Mouse (Mus musculus) forebrain, embryonic 11.5 days (tissue): ENCODE results near the gene Trnau1ap. TPM values are rescaled to one million over a fixed set of nuclear protein-coding genes. Genes with fewer than 3 reads are reported as not detected.

Source experiments
- ATAC-seq: fragments of 200-750 bp; cut with Nextera tagmentation; replicated peaks from 2 replicates; pipeline ENCODE4 v1.8.0; 2017; ENCODE audit warnings: moderate TSS enrichment; ENCODE audit not compliant: low FRiP score
- DNase-seq: peaks from one replicate; pipeline ENCODE4 v3.0.0-alpha.2; 2017; ENCODE audit warnings: low spot score
- H3K27ac ChIP-seq: fragments of 300-500 bp; sonication (generic); 2 replicates; pipeline ENCODE4 v1.5.1; 2014; ENCODE audit warnings: low read depth, low read length
- H3K27me3 ChIP-seq: fragments of 300-500 bp; sonication (generic); 2 replicates; pipeline ENCODE4 v1.6.1; 2014; ENCODE audit warnings: mild to moderate bottlenecking, low read length, mixed read lengths; ENCODE audit not compliant: control insufficient read depth, insufficient read depth
- H3K36me3 ChIP-seq: fragments of 300-500 bp; sonication (generic); 2 replicates; pipeline ENCODE4 v1.6.1; 2014; ENCODE audit warnings: mild to moderate bottlenecking, low read length, moderate library complexity, mixed read lengths; ENCODE audit not compliant: control insufficient read depth, insufficient read depth
- H3K4me1 ChIP-seq: fragments of 300-500 bp; sonication (generic); replicated peaks from 2 replicates; pipeline ENCODE4 v1.6.1; 2014; ENCODE audit warnings: low read length, mixed read lengths; ENCODE audit not compliant: control insufficient read depth, insufficient read depth
- H3K4me2 ChIP-seq: fragments of 300-500 bp; sonication (generic); 2 replicates; pipeline ENCODE4 v1.6.1; 2014; ENCODE audit warnings: low read depth, mild to moderate bottlenecking, low read length, moderate library complexity, mixed read lengths; ENCODE audit not compliant: severe bottlenecking
- H3K4me3 ChIP-seq: fragments of 300-500 bp; sonication (generic); 2 replicates; pipeline ENCODE4 v1.5.1; 2014; ENCODE audit warnings: low read depth, low read length
- H3K9ac ChIP-seq: fragments of 300-500 bp; sonication (generic); 2 replicates; pipeline ENCODE4 v1.6.1; 2014; ENCODE audit warnings: low read length
- H3K9me3 ChIP-seq: fragments of 300-500 bp; sonication (generic); 2 replicates; pipeline ENCODE4 v1.6.1; 2016; ENCODE audit warnings: low read length, mixed read lengths; ENCODE audit not compliant: control insufficient read depth
- WGBS: fragments of 180-500 bp; shearing (Covaris S2); extraction: QIAGEN DNeasy Blood & Tissue Kit; methylation state at CpG from one replicate; pipeline ENCODE4 v1.1.7; 2014; 5-methylcytosine and 5-hydroxymethylcytosine counted together
- polyA plus RNA-seq: library from polyadenylated mRNA; unstranded; fragments of >200 nt; fragmentation: Nextera tagmentation; extraction: Ambion mirVana; gene quantifications from 2 replicates; pipeline ENCODE4 v1.2.1, GENCODE M21; 2014

Gene Trnau1ap
- polyA plus RNA-seq, 1 experiment from 2014 or later: 88.9 TPM

DNA sequence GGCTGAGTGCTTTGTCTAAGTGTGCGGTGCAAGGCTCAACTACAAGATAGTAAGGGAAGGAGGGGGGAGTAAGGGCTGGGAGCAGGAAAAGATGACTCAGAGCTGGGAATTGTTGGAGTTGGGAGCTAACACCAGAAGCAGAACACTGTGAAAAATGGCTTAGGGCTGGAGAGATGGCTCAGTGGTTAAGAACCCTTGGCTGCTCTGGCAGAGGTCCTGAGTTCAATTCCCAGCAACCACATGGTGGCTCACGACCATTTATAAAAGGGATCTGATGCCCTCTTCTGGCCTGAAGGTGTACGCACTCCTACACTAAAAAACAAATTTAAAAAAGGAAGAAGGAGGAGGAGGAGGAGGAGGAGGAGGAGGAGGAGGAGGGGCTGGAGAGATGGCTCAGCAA, 17.3 kb upstream of the Trnau1ap start:
- H3K9me3 ChIP-seq: no peaks in the 10 kb centered on the region
- no peak overlapping the region for H3K4me3 ChIP-seq
- WGBS: 60% methylated on average over 3 of the region's 3 CpGs
- DNase-seq (no peak), ATAC-seq (no peak)
- no peaks in the 10 kb centered on the region for H3K27me3 ChIP-seq
- H3K4me1 ChIP-seq: peaks cover 2% of the 10 kb centered on the region; the same call in 1 of the 2 replicates
- H3K9ac ChIP-seq: no peak overlapping the region
- no peak overlapping the region for H3K4me2 ChIP-seq
- peaks cover 4% of the 10 kb centered on the region; the same call in 1 of the 2 replicates for H3K36me3 ChIP-seq
- H3K27ac ChIP-seq: no peak overlapping the region

DNA sequence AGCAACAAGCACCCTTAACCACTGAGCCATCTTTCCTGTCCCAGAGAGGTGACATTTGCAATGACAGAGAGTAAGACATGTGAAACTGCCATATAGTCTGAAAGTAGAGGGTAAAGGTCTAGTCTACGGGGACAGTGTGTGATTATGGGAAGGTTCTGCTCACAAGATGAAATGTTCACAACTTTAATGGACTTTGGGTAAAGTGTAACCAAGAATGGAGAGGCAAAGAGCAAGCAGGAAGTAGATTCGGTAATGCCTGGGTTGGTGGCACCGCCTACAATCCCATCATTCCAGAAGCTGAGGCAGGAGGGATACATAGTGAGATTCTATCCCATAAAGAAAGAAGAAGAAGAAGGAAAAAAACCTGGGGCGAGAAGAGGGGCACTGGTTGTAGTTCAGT, 16.9 kb upstream of the Trnau1ap start:
- H3K36me3 ChIP-seq: peaks cover under 1% of the 10 kb centered on the region; the same call in 1 of the 2 replicates
- H3K9ac ChIP-seq: no peak overlapping the region
- WGBS: 83% methylated on average over 4 of the region's 4 CpGs
- H3K4me3 ChIP-seq: no peak overlapping the region
- DNase-seq (no peak), ATAC-seq (no peak)
- H3K27ac ChIP-seq: no peak overlapping the region
- peaks cover 2% of the 10 kb centered on the region; the same call in 1 of the 2 replicates for H3K4me1 ChIP-seq
- no peak overlapping the region for H3K4me2 ChIP-seq
- no peaks in the 10 kb centered on the region for H3K27me3 ChIP-seq
- H3K9me3 ChIP-seq: no peaks in the 10 kb centered on the region

DNA sequence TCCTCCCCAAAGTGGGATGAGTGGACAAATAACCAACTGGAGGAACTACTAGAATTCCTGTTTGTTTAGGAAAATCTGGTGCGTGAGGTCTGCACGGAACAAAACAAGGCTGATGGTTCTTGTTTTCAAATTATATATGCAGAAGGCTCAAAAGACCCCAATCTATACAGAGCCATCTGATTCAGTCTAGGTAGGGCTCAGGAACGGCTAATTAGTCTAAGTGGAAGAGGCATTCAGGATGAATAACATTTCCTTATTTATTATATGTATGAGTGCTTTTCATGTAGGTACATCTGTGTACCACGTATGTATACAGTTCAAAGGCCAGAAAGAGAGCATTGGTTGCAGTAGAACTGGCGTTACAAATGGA, 16.5 kb upstream of the Trnau1ap start:
- Histone ChIP-seq H3K36me3 (no peaks in the 10 kb centered on the region), H3K4me1 (peaks cover 2% of the 10 kb centered on the region; the same call in 1 of the 2 replicates), H3K4me3 (peak overlapping the region; percentile 82), H3K27ac (no peak overlapping the region), H3K9ac (no peak overlapping the region), H3K9me3 (no peaks in the 10 kb centered on the region), H3K4me2 (0 out of 2 replicates have a peak overlapping the region, but pooled peaks have one; percentile 78), H3K27me3 (no peaks in the 10 kb centered on the region)
- peak; percentile 54 for ATAC-seq
- WGBS: 45% methylated on average over 5 of the region's 5 CpGs
- no peak for DNase-seq

DNA sequence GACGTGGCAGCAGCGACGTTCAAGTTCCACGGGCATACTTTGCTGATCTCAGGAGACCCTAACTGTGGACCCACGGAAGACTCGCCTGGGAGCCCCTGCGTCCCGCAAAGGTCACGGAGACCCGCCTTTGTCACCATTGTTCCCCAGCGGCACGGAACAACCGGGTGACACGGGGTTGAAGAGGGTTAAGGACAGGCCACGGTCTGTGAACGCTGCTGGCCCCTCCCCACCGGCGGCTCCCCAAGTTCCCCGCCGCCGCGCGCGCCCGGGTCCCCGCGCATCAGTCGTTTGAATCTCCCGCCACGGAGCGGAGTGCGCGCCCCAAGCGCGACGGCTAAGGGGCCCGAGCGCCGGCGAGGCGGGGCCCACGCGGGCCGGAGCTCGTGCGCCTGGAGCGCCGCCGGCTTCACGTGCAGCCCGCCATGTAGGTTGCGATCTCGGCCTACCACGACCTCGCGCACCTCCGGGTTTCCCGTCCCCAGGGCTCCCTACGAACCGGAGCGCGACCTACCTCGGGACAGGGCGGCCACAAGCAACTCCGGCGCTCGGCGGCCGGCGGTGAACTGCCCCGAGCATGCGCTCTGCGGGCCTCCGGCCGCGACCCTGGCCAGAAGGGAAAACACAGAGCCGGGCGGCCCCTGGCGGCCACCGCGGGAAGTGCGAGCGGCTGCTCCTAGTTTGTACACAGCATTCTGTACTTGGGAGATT, 16.0 kb upstream of the Trnau1ap start:
- Histone ChIP-seq H3K27ac (peak overlapping the region; percentile 37; the same call in 1 of the 2 replicates), H3K4me3 (peak overlapping the region; percentile 82), H3K4me2 (peak overlapping the region; percentile 78), H3K4me1 (peaks cover 2% of the 10 kb centered on the region; the same call in 1 of the 2 replicates), H3K9ac (peak overlapping the region; percentile 89), H3K36me3 (no peaks in the 10 kb centered on the region), H3K27me3 (no peaks in the 10 kb centered on the region), H3K9me3 (no peaks in the 10 kb centered on the region)
- under 1% methylated on average over 82 of the region's 83 CpGs for WGBS
- DNase-seq: peak; percentile 99
- ATAC-seq: peak; percentile 92

DNA sequence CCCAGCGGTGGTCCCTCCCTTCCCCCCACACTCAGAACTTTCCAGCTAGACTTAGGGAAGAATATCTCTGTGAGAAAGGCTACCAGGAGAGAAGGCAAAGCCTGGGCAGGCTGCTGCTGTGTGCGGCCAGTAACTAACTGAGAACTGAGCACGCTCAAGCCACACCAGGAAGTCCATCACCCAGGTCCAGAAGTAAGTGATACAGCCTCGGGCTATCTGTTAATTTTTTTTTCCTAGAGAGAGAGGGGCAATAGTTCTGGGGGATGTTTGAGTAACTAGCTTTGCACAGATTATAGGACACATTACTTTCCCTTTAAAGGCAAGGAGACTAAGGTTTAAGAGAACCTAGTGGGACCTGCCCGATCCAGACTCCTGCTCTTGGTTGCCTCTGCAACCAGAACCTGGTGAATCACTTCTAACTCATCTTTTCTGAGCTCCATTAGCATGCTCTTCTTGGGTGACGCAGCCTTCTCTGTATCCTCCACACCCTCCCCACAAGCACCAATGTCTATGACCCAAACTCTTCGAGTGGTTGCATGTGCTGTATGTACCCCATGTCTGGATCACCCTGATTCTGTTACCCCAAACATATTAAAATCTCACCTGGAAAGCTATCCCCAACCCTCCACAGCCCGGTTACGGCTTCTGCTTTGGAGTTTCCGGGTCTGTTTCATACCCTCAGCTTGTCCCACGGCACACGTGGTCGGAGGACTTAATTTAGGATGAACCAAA, 15.2 kb upstream of the Trnau1ap start:
- 8% methylated on average over 13 of the region's 13 CpGs for WGBS
- H3K9me3 ChIP-seq: no peaks in the 10 kb centered on the region
- peak overlapping the region; percentile 89 for H3K9ac ChIP-seq
- H3K4me1 ChIP-seq: peaks cover 2% of the 10 kb centered on the region; the same call in 1 of the 2 replicates
- no peaks in the 10 kb centered on the region; the same call in 1 of the 2 replicates for H3K36me3 ChIP-seq
- DNase-seq (no peak), ATAC-seq (no peak; the same call in 1 of the 2 replicates)
- peak overlapping the region; percentile 82 for H3K4me3 ChIP-seq
- H3K27me3 ChIP-seq: no peaks in the 10 kb centered on the region
- no peak overlapping the region for H3K27ac ChIP-seq
- peak overlapping the region; percentile 78 for H3K4me2 ChIP-seq

DNA sequence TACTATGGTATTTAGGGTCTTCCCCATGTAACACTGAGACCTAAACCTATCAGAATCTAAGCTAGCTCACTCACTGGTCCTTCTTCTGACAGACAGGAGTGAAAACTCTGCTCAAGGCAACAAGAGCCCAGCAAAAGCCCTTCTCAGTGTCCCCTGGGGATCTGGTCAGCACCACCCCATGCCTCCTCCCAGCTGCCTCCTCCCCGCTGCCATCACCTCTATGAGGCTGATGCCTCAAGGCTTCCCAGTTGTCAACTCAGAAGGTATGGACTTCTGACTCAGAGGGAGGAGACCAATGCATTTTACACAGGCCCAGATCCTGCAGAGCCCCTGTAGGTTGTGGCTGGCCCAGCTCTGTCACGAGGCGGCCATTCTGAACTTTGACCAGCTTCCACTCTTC, 12.1 kb upstream of the Trnau1ap start:
- Histone ChIP-seq H3K9me3 (no peaks in the 10 kb centered on the region), H3K27ac (no peak overlapping the region), H3K36me3 (peaks cover 2% of the 10 kb centered on the region; the same call in 1 of the 2 replicates), H3K4me2 (no peak overlapping the region), H3K4me3 (no peak overlapping the region), H3K27me3 (no peaks in the 10 kb centered on the region), H3K4me1 (peaks cover 2% of the 10 kb centered on the region; the same call in 1 of the 2 replicates), H3K9ac (no peak overlapping the region)
- DNase-seq: no peak
- WGBS: 85% methylated on average over 3 of the region's 3 CpGs
- no peak for ATAC-seq

DNA sequence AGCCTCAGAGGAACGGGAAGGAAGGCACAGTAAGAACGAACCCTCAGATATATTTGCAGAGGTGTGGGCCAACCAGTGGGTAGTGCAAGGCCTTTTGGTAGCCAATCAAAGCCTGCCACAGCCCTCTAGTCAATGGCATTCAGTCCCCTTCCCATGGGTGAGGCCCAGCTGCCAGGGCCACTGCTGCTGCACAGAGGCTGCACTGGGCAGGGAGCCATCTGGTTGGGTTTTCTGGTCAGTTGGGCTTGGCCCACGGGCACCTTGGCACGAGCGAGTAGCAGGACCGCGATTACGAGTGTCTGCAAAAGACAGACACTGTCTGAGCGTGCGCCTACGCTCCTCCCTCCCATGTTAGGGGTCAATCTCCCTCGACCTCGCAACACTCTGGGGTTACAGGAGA, 9.6 kb upstream of the Trnau1ap start:
- Histone ChIP-seq H3K27me3 (no peaks in the 10 kb centered on the region), H3K36me3 (peaks cover 11% of the 10 kb centered on the region; the same call in 1 of the 2 replicates), H3K9me3 (no peaks in the 10 kb centered on the region), H3K27ac (no peak overlapping the region), H3K9ac (no peak overlapping the region), H3K4me1 (no peaks in the 10 kb centered on the region; the same call in 1 of the 2 replicates), H3K4me2 (no peak overlapping the region), H3K4me3 (no peak overlapping the region)
- DNase-seq: no peak
- 95% methylated on average over 13 of the region's 13 CpGs for WGBS
- ATAC-seq: no peak

DNA sequence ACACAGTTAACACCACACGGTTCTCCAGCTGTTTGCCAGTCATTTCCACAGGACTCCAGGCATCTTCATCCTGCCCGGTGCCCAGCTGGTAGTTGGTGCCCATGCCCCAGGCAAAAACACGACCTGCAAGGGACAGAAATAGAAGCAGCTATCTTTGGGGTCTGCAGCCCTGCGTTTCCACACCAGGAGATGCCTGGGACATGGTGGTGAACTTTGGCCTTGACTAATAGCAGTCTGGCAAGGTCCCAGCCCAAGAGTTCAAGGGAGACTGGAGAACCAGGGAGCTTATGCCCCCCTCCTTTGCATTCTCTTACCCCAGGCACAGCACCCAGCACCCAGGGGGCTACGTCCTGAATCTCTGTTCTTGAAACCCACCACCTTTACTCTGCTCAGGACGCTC, 3.5 kb upstream of the Trnau1ap start:
- no peak overlapping the region for H3K4me3 ChIP-seq
- no peaks in the 10 kb centered on the region for H3K9me3 ChIP-seq
- H3K27me3 ChIP-seq: no peaks in the 10 kb centered on the region
- H3K36me3 ChIP-seq: peaks cover 14% of the 10 kb centered on the region; the same call in 1 of the 2 replicates
- 91% methylated on average over 6 of the region's 6 CpGs for WGBS
- H3K4me1 ChIP-seq: peaks cover 4% of the 10 kb centered on the region
- no peak overlapping the region for H3K4me2 ChIP-seq
- no peak for DNase-seq
- H3K27ac ChIP-seq: no peak overlapping the region
- ATAC-seq: no peak
- no peak overlapping the region for H3K9ac ChIP-seq
